Mouse (Mus musculus) MEL (cell line): ENCODE results near the gene Pparg.

Experiments used
- CTCF ChIP-seq, 3 experiments: IDR thresholded peaks in 2 of 3; conservative IDR thresholded peaks in 1 of 3; 2 replicates each; pipeline ENCODE4 v1.5.1; 2011 to 2012; ENCODE audit warnings: low read length in 3 of 3, low read depth in 2 of 3, mild to moderate bottlenecking in 2 of 3, improper control_type of control experiment in 1 of 3, inconsistent platforms in 1 of 3, mixed read lengths in 1 of 3, moderate library complexity in 1 of 3; ENCODE audit not compliant: control insufficient read depth in 1 of 3, insufficient read depth in 1 of 3, poor library complexity in 1 of 3, severe bottlenecking in 1 of 3
- EP300 ChIP-seq, 2 experiments: IDR thresholded peaks; 2 replicates each; pipeline ENCODE4 v1.6.1; 2011; ENCODE audit warnings: improper control_type of control experiment in 2 of 2, low read length in 2 of 2, low read depth in 1 of 2, mild to moderate bottlenecking in 1 of 2
- HCFC1 ChIP-seq: IDR thresholded peaks from 2 replicates; pipeline ENCODE4 v1.6.1; 2012; ENCODE audit warnings: low read depth, mild to moderate bottlenecking, inconsistent platforms, low read length, improper control_type of control experiment, moderate library complexity
- JUND ChIP-seq: IDR thresholded peaks from 2 replicates; pipeline ENCODE4 v1.6.1; 2011; ENCODE audit warnings: low read depth, mild to moderate bottlenecking, improper control_type of control experiment, low read length
- MYB ChIP-seq: IDR thresholded peaks from 2 replicates; pipeline ENCODE4 v1.6.1; 2011; ENCODE audit warnings: mild to moderate bottlenecking, low read depth, low read length, improper control_type of control experiment
- POLR2A ChIP-seq, 2 experiments: IDR thresholded peaks; 2 replicates each; pipeline ENCODE4 v1.6.1; 2011 to 2012; ENCODE audit warnings: low read length in 2 of 2, mild to moderate bottlenecking in 2 of 2, control low read depth in 1 of 2, improper control_type of control experiment in 1 of 2, low read depth in 1 of 2, moderate library complexity in 1 of 2; ENCODE audit not compliant: control insufficient read depth in 1 of 2, insufficient read depth in 1 of 2, poor library complexity in 1 of 2
- POLR2AphosphoS2 ChIP-seq: IDR thresholded peaks from 2 replicates; pipeline ENCODE4 v1.6.1; 2011; ENCODE audit warnings: low read length, improper control_type of control experiment
- ZC3H11A ChIP-seq: IDR thresholded peaks from 2 replicates; pipeline ENCODE4 v1.6.1; 2012; ENCODE audit warnings: low read depth, mild to moderate bottlenecking, inconsistent platforms, low read length, improper control_type of control experiment
- ZKSCAN1 ChIP-seq: IDR thresholded peaks from 2 replicates; pipeline ENCODE4 v1.6.1; 2012; ENCODE audit warnings: low read depth, mild to moderate bottlenecking, inconsistent platforms, low read length, improper control_type of control experiment, moderate library complexity
- ZNF384 ChIP-seq: IDR thresholded peaks from 2 replicates; pipeline ENCODE4 v1.6.1; 2012; ENCODE audit warnings: low read depth, mild to moderate bottlenecking, inconsistent platforms, low read length, improper control_type of control experiment

- no peak for TF ChIP-seq POLR2A (IDR thresholded peaks at IDR 0.05; ENCODE audit: control insufficient read depth in 1 of 2, insufficient read depth in 1 of 2, low read depth in 1 of 2, low read length in 2 of 2, poor library complexity in 1 of 2)
- no peak for TF ChIP-seq CTCF (IDR thresholded peaks at IDR 0.05 in 2 of 3, conservative IDR thresholded peaks at IDR 0.05 in 1 of 3; ENCODE audit: control insufficient read depth in 1 of 3, insufficient read depth in 1 of 3, low read depth in 2 of 3, low read length in 3 of 3, poor library complexity in 1 of 3, severe bottlenecking in 1 of 3)
- no peak for TF ChIP-seq ZNF384
- no peak for TF ChIP-seq MYB
- TF ChIP-seq HCFC1 = no peak
- no peak for TF ChIP-seq ZKSCAN1
- TF ChIP-seq POLR2AphosphoS2 = no peak
- TF ChIP-seq ZC3H11A = no peak
- no peak for TF ChIP-seq JUND
- TF ChIP-seq EP300 (IDR thresholded peaks at IDR 0.05; ENCODE audit: low read depth in 1 of 2, low read length in 2 of 2) = no peak
Observed at GRCm38 (mm10) chr6:115500234-115500633, 139.5 kb downstream of the Pparg start.
